Mouse (Mus musculus): ENCODE results near the gene Gm21731.
"Not testable (repeated sequence)": the region's sequence is repeated elsewhere in the genome, so short reads cannot be mapped to it uniquely, and the experiment has no call there.

Gene Gm21731

GRCm38 (mm10) chr13:120238811-120239210 lies at the start of gene Gm21731:
Gene Gm21731 (plus strand): TSS chr13:120239111.
- not testable (repeated sequence) for DNase-seq

- DNase-seq = not testable (repeated sequence)
Observed at GRCm38 (mm10) chr13:120196189-120196821, 42.6 kb upstream of the Gm21731 start.

- not testable (repeated sequence) for DNase-seq
Observed at GRCm38 (mm10) chr13:120215847-120216246, 23.1 kb upstream of the Gm21731 start, which contains the start of gene Gm21762. Gene Gm21762 (minus strand): TSS chr13:120215947.

- DNase-seq = not testable (repeated sequence)
Observed at GRCm38 (mm10) chr13:120220922-120221321, 18.0 kb upstream of the Gm21731 start.

- not testable (repeated sequence) for DNase-seq
Observed at GRCm38 (mm10) chr13:120223012-120223659, 15.8 kb upstream of the Gm21731 start.

- not testable (repeated sequence) for DNase-seq
Observed at GRCm38 (mm10) chr13:120231798-120232197, 7.1 kb upstream of the Gm21731 start.

GRCm38 (mm10) chr13:120232447-120233049 lies 6.4 kb upstream of the Gm21731 start:
- DNase-seq = not testable (repeated sequence)

GRCm38 (mm10) chr13:120251208-120251924 lies 12.5 kb downstream of the Gm21731 start:
- DNase-seq = not testable (repeated sequence)

- not testable (repeated sequence) for DNase-seq
Observed at GRCm38 (mm10) chr13:120258817-120259658, 20.1 kb downstream of the Gm21731 start.

GRCm38 (mm10) chr13:120259718-120260117 lies 20.8 kb downstream of the Gm21731 start:
- DNase-seq = not testable (repeated sequence)

GRCm38 (mm10) chr13:120262870-120263269 lies 24.0 kb downstream of the Gm21731 start, which contains the start of gene AF067061:
Gene AF067061 (plus strand): TSS chr13:120263114.
- DNase-seq = not testable (repeated sequence)

- not testable (repeated sequence) for DNase-seq
Observed at GRCm38 (mm10) chr13:120277837-120278236, 38.9 kb downstream of the Gm21731 start.

- DNase-seq = no peak
Observed at GRCm38 (mm10) chr13:120278784-120279183, 39.9 kb downstream of the Gm21731 start.
